Mouse (Mus musculus): ENCODE data around the gene Smap2.
"Not testable (repeated sequence)": the region's sequence is repeated elsewhere in the genome, so short reads cannot be mapped to it uniquely, and the experiment has no call there.

Gene Smap2

GRCm38 (mm10) chr4:121016928-121017657 lies at the start of gene Smap2:
Smap2 (minus strand) TSS chr4:121017247.
- in situ Hi-C loops (cut with MboI), result no loop called here

GRCm38 (mm10) chr4:121065336-121065735 lies 48.3 kb upstream of the Smap2 start:
- in situ Hi-C loops (cut with MboI), result no loop called here

DNA sequence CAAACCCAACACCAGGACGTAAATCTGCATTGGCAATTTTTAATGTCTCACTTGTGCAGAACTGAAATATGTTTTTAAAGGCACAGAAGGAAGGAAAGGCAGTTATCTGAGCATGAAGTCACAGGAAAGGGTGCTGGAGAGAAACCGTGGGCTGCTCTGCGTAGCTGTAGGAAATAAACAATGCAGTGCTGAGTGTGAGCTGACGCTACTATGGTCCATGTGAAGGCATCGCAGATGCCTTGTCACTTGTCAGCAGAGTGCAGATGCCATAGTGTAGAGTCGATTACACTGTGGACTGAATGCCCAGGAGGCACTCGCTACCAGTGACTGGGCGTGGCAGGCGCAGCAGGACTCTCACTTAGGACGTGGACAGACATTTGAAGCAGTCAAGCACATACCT lies 42.2 kb upstream of the Smap2 start:
- in situ Hi-C loops (cut with MboI), result not testable (repeated sequence)

DNA sequence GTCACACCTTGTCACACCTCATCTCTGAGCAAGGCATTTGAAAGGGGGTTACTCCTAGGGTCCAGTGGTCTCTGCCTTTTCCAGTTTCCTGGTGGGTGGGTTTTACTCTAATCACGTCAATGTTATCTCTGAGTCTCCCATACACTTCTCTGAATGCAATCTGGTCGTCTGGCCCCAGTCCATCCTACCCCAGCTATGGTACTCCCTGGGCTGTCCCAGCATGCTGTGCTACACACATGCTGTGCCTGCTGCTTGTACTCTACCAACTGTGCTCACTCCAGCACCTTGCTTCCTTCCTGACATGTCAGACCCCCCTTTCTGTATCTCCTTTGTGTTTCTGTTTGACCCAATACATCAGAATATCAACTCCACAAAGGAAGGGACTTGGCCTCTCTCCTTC lies 40.0 kb upstream of the Smap2 start:
- in situ Hi-C loops (cut with MboI), result no loop called here

DNA sequence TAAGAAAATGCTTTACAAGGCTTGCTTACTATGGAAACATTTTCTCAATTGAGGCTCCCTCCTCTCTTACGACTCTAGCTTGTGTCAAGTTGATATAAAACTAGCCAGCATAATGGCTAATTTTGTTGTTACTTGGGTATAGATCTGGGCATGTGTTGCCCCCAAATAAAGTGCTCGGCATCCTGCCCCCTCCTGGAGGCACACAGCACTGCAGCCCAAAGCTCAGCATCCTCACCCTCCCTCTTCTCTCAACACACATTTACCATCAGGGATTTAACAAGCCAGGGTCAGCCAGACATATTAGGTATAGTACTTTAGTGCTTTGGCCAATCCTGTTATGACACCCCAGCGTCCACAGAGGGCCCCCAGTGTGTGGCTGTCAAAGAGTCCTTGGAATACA lies 39.3 kb upstream of the Smap2 start:
- in situ Hi-C loops (cut with MboI), result no loop called here

DNA sequence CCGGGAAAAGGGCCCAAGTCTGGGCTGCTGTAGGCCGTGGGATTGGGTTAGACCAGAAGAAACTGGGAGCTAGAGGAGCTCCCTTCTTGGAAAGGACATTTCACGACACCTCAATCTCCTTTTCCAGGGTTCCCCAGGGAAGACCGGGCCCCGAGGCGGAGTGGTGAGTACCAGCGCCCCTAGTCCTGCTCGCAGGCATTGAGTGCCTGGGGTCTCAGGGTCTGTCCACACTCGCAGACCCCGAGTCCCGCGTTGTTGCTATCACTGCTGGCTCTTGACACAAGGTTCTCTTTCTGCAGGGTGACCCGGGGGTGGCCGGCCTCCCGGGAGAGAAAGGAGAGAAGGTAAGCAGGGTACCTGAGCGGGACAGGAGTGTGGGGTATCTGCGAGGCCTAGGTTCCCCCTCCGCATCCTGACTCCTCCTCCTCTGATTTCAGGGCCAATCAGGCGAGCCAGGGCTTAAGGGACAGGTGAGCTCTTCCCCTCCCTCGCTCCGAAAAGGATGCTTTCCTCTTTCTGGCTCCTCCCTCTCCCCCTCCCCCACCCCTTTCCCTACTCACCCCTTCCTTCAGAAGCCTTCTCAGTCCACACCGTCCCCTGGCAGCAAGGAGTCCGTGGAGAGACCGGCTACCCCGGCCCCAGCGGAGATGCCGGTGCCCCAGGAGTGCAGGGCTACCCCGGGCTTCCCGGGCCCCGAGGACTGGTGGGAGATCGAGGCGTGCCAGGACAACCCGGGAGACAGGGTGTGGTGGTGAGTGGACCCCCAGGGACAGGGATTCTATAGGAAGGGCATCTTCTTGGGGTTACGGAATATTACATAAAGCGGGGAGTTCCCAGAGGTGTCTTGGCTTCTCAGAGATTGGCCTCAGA lies 35.6 kb upstream of the Smap2 start:
- in situ Hi-C loops (cut with MboI), result no loop called here

GRCm38 (mm10) chr4:121051863-121052262 lies 34.8 kb upstream of the Smap2 start:
- in situ Hi-C loops (cut with MboI), result no loop called here

DNA sequence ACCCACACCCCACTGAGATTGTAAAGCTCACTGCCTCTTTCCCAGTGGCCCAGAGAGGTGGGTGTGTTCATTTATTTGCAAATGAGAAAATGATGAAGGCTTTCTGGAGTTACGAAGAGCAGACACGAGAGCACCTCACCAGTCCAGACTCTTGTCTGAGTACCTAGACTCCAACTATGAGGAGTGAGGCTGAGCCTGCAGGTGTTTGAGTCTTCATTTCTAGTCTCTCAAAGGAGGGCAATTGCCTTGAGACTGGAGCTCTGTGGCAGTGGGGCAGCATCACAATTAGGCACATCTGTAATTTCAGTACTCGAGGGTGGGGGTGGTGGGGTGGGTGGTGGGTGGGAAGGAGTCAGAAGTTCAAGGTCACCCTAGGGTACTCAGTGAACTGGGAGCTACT lies 25.9 kb upstream of the Smap2 start:
- in situ Hi-C loops (cut with MboI), result no loop called here

DNA sequence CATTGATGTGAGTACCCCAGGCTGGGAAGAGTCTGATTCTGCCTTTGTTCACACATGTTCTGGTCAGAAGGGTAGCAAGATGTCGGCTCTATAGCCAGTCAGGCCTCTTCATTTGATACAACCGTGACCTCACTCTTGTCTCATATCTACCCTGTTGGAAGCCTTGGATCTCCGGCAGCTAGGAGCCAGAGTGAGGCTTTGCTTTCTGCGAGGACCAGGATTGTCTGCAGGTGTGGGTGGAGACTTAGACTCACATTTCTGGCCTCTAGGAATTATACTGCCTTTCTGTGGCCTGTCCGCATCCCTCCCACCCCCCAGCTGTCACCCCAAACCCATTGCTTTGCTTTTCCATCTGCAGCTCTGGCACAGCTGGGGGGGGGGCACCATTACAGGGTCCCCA lies 25.4 kb upstream of the Smap2 start:
- in situ Hi-C loops (cut with MboI), result no loop called here

DNA sequence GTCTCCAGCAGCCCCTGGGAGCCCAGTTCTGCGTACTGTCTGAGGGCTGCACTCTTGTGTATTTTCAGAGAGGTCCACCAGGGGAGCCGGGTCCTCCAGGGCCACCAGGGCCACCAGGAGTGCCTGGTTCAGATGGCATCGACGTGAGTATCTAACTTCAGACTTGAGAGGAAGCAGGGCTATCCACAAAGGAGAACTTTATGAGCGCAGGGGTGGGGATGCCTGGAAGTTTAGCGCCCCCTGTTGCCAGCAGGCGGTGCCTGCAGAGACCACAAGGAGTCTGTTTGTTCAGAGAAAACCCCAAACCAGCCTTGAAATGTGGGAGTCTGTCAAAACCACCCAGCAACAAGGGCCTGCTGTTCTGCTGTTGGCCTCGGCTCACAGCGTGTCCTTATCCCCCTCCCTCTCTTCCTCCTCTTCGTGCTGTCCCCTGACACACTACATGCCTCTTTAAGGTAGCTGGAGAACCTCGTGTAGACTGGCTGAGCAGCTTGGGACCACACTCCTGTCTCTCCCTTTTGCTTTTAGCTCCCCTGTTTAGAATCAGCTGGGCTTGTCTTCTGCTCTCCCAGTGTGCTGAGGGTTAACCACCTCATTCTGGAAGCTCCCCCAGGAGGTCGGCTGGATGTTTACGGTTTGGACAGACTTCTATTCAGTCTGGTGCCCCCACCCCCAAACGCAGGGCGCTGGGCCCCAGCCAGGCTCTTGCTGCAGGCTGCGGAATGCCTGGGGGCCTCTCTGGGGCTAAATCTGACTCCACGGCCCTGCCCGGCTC lies 24.0 kb upstream of the Smap2 start:
- in situ Hi-C loops (cut with MboI), result no loop called here

GRCm38 (mm10) chr4:121040323-121040722 lies 23.3 kb upstream of the Smap2 start:
- in situ Hi-C loops (cut with MboI), result no loop called here

DNA sequence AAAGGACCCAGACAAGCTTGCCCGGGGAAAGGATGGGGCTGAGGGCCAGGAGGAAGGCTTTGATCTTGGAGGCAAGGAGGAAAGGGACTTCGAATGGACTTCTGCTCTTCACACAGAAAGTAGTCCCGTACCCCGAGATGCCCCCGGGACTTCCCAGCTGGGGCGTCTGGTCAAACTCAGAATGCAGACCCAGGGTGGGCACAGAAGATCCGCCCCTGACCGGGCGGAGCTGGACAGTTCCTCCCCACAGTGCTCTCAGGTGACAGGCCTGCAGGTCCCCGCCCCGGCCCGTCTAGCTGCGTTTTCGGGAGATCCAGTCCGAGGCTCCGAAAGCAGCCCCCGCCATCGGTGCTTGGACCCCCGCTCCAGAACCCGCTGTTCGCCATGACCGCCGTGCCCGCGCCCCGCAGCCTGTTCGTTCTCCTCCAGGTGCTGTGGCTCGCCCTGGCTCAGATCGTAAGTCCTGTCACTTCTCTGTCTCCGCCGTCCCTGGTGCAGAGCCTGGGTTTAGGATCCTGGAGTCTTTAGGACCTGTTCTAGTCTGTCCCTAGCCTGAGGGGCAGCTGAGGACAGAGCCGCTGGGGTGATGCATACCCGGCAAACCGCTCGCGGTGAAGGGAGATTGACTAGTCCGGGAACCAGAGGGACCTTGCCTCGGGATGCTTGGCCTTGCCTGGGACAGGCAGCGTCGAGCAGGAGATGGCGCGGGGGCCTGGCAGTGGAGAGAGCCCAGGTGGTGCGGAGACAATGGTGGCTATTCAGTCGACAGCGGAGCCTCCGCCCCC lies 22.5 kb upstream of the Smap2 start, which contains the start of gene Col9a2:
Col9a2 (plus strand) TSS at position 55 of the 785 bp plus-strand sequence.
- in situ Hi-C loops (cut with MboI), result no loop called here

DNA sequence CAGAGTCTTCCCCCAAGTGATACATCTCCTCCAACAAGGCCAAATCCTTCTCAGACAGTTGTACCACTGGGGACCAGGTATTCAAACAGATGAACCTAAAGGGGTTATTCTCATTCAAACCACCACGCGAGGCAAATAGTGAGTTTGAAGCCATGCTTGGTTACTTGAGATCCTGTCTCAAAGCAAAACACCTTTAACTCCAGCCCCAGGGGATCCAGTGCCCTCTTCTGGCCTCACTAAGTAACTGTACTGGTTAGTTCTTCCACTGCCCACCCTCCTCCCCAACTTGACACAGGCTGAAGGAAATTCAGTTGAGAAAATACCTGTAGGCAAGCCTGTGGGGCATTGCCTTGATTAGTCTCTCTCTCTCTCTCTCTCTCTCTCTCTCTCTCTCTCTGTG lies 16.0 kb upstream of the Smap2 start:
- in situ Hi-C loops (cut with MboI), result no loop called here

DNA sequence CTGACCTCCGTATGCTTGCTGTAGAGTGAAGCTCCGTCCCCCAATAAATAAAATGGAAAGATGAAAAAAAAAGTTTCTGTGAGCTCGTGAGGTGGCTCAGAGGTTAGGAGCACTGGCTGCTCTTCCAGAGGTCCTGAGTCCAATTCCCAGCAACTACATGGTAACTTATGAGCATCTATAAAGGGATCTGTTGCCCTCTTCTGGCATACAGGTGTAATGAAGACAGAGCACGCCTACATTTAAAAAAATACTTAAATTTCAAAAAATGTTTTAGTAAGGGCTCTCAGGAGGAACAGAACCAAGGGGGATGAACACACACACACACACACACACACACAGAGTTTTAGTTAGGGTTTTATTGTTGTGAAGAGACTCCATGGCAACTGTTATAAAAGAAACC lies 14.4 kb upstream of the Smap2 start:
- in situ Hi-C loops (cut with MboI), result no loop called here

- in situ Hi-C loops (cut with MboI), result loop anchor here (5.0 kb wide), 1 partner anchor 42 kb away; no protein-coding TSS in a partner anchor
Observed at GRCm38 (mm10) chr4:121029632-121030031, 12.6 kb upstream of the Smap2 start.

GRCm38 (mm10) chr4:121028659-121029392 lies 11.8 kb upstream of the Smap2 start:
- in situ Hi-C loops (cut with MboI), result loop anchor here (5.0 kb wide), 1 partner anchor 42 kb away; no protein-coding TSS in a partner anchor

- in situ Hi-C loops (cut with MboI), result loop anchor here (5.0 kb wide), 1 partner anchor 41 kb away; no protein-coding TSS in a partner anchor
Observed at GRCm38 (mm10) chr4:121028146-121028545, 11.1 kb upstream of the Smap2 start.

GRCm38 (mm10) chr4:121025681-121026080 lies 8.6 kb upstream of the Smap2 start:
- in situ Hi-C loops (cut with MboI), result loop anchor here (5.0 kb wide), 1 partner anchor 38 kb away; no protein-coding TSS in a partner anchor

GRCm38 (mm10) chr4:121023941-121024340 lies 6.9 kb upstream of the Smap2 start:
- in situ Hi-C loops (cut with MboI), result no loop called here

DNA sequence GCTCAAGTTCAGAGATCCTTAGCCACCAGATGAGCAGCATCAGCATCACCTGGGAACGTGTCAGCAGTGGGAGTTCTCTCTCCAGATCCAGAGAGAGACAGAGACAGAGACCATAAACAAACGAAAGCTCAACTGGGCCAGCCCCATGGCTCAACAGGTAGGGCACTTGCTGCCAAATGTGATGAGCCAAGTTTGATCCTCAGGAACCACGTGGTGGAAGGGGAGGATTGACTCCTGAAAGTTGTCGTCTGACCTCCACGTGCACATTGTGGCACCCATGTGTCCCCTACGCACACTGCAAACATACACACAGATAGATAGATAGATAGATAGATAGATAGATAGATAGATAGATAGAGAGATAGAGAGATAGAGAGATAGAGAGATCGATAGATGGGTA lies 6.4 kb upstream of the Smap2 start:
- in situ Hi-C loops (cut with MboI), result no loop called here

- in situ Hi-C loops (cut with MboI), result no loop called here
Observed at GRCm38 (mm10) chr4:121021911-121022310, 4.9 kb upstream of the Smap2 start.
